Mouse (Mus musculus) spleen, postnatal 0 days (tissue): ENCODE results near the gene Rnf157. TPM values are rescaled to one million over a fixed set of nuclear protein-coding genes. Genes with fewer than 3 reads are reported as not detected.

Source experiments
- polyA plus RNA-seq: library from polyadenylated mRNA; unstranded; fragments of >200 nt; fragmentation: Nextera tagmentation; extraction: Ambion mirVana; gene quantifications from 2 replicates; pipeline ENCODE4 v1.2.1, GENCODE M21; 2015

The Rnf157 gene
- polyA plus RNA-seq: 2.4 and 3.9 TPM in 2 replicates

GRCm38 (mm10) chr11:116412904-116413630, at the start of gene Rnf157:
TSS of gene Rnf157 (minus strand) at chr11:116413032.

GRCm38 (mm10) chr11:116433356-116434286, 20.8 kb upstream of the Rnf157 start, which contains the start of gene Ubald2:
TSS of gene Ubald2 (plus strand) at chr11:116434094.

GRCm38 (mm10) chr11:116335244-116336036, 77.4 kb downstream of the Rnf157 start, which contains the start of gene Foxj1:
TSS of gene Foxj1 (minus strand) at chr11:116335399.

GRCm38 (mm10) chr11:116307019-116307725, 105.7 kb downstream of the Rnf157 start, which contains the start of gene Exoc7:
TSS of gene Exoc7 (minus strand) at chr11:116307233.

Other genes starting within 250 kb of the Rnf157 start
- gene Fbf1, start 244.9 kb downstream of the Rnf157 start, polyA plus RNA-seq: 6.1 and 6.6 TPM in 2 replicates
- gene Ten1, start 214.2 kb downstream of the Rnf157 start, polyA plus RNA-seq: 47.1 and 53.1 TPM in 2 replicates
- 9.7 and 11.3 TPM in 2 replicates for gene Acox1, start 214.0 kb downstream of the Rnf157 start, polyA plus RNA-seq
- gene Evpl, start 175.0 kb downstream of the Rnf157 start, polyA plus RNA-seq: 0.51 and 0.87 TPM in 2 replicates
- gene Srp68, start 138.8 kb downstream of the Rnf157 start, polyA plus RNA-seq: 35.5 and 40.3 TPM in 2 replicates
- gene Galr2, start 132.1 kb downstream of the Rnf157 start, polyA plus RNA-seq: 0.06 and 0.21 TPM in 2 replicates
- 29.6 and 30.9 TPM in 2 replicates for gene Exoc7, start 105.8 kb downstream of the Rnf157 start, polyA plus RNA-seq
- gene Foxj1, start 77.6 kb downstream of the Rnf157 start, polyA plus RNA-seq: 0.06 TPM in 1 of 2 replicates, not detected in the other
- gene Ubald2, start 21.1 kb upstream of the Rnf157 start, polyA plus RNA-seq: 55.6 and 56.2 TPM in 2 replicates
- gene Qrich2, start 53.2 kb upstream of the Rnf157 start, polyA plus RNA-seq: 0.05 TPM in 1 of 2 replicates, not detected in the other
- gene Prpsap1, start 81.2 kb upstream of the Rnf157 start, polyA plus RNA-seq: 58.5 and 67.8 TPM in 2 replicates
- gene Sphk1, start 117.9 kb upstream of the Rnf157 start, polyA plus RNA-seq: 90.3 and 93.6 TPM in 2 replicates
- 26.9 and 34.7 TPM in 2 replicates for gene Ube2o, start 168.4 kb upstream of the Rnf157 start, polyA plus RNA-seq
- gene Aanat, start 173.4 kb upstream of the Rnf157 start, polyA plus RNA-seq: 0.11 and 0.18 TPM in 2 replicates
- 7.3 and 10.1 TPM in 2 replicates for gene Rhbdf2, start 214.0 kb upstream of the Rnf157 start, polyA plus RNA-seq
- gene Prcd, start 240.5 kb upstream of the Rnf157 start, polyA plus RNA-seq: 0.56 and 0.72 TPM in 2 replicates
- gene Cygb, start 241.3 kb upstream of the Rnf157 start, polyA plus RNA-seq: 5.5 and 7.3 TPM in 2 replicates